Mouse (Mus musculus) neural tube, embryonic 12.5 days (tissue): Measurements from ENCODE around the gene Fuom. TPM values are rescaled to one million over a fixed set of nuclear protein-coding genes. Genes with fewer than 3 reads are reported as not detected.

Experiments used
- ATAC-seq: fragments of 200-750 bp; cut with Nextera tagmentation; 2 replicates; pipeline ENCODE4 v1.8.0; 2017; ENCODE audit warnings: low read depth, mild to moderate bottlenecking, moderate TSS enrichment, moderate library complexity; ENCODE audit not compliant: low FRiP score
- H3K27ac ChIP-seq: fragments of 300-500 bp; sonication (generic); 2 replicates; pipeline ENCODE4 v1.5.1; 2016
- H3K27me3 ChIP-seq: fragments of 300-500 bp; sonication (generic); replicated peaks from 2 replicates; pipeline ENCODE4 v1.6.1; 2016; ENCODE audit warnings: mild to moderate bottlenecking
- H3K36me3 ChIP-seq: fragments of 300-500 bp; sonication (generic); 2 replicates; pipeline ENCODE4 v1.6.1; 2016; ENCODE audit warnings: mild to moderate bottlenecking
- H3K4me1 ChIP-seq: fragments of 300-500 bp; sonication (generic); 2 replicates; pipeline ENCODE4 v1.6.1; 2016
- H3K4me2 ChIP-seq: fragments of 300-500 bp; sonication (generic); replicated peaks from 2 replicates; pipeline ENCODE4 v1.6.1; 2016; ENCODE audit warnings: mild to moderate bottlenecking
- H3K4me3 ChIP-seq: fragments of 300-500 bp; sonication (generic); 2 replicates; pipeline ENCODE4 v1.5.1; 2016
- H3K9ac ChIP-seq: fragments of 300-500 bp; sonication (generic); 2 replicates; pipeline ENCODE4 v1.6.1; 2016; ENCODE audit warnings: mild to moderate bottlenecking
- H3K9me3 ChIP-seq: fragments of 300-500 bp; sonication (generic); 2 replicates; pipeline ENCODE4 v1.6.1; 2016; ENCODE audit warnings: mild to moderate bottlenecking
- WGBS: fragments of 180-500 bp; shearing (Covaris S2); methylation state at CpG from one replicate; pipeline ENCODE4 v1.1.7; 2016; 5-methylcytosine and 5-hydroxymethylcytosine counted together
- polyA plus RNA-seq: library from polyadenylated mRNA; unstranded; fragments of >200 nt; fragmentation: Nextera tagmentation; extraction: Ambion mirVana; gene quantifications from 2 replicates; pipeline ENCODE4 v1.2.1, GENCODE M21; 2016

Gene Fuom
- polyA plus RNA-seq, 1 experiment from 2014 or later = 22.3 TPM

DNA sequence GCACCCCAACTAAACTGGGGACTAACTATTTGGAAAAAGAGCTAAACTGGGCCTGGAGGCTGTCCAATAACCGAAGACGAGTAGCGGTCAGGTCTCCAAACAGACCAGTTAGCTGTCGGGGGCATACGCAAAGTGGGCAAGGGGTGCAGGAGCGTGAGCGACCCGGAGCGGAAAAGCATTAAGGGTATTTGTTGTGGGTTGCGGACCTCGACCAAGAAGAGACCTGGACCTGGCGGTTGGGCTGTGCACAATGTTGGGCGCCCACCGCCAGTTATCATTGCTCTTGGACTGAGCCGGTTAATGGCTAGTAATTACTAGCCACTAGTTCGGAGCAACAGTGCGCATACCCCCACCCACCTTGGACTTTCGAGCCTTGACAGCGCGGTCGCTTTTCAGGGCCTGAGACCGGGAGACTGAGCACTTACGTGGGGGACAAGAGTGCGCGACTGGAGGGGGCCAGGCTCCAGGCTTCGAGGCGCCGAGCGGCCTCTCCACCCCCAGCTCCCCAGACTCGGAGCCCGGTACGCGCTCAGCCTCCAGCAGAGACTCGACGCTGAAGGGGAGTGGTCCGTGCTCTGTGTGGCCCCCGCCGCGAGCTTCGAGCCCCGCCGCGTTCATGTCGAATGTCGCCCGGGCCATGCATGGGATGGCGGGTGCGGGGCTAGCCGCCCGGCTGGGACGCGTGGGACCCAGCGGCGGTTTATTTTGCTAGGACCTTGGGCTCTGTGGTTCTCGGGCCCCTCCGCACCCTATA is 53.7 kb downstream of the Fuom start, which contains the start of gene Msx3:
TSS of gene Msx3 (minus strand) at position 729 of the 754 bp plus-strand sequence.
- Histone ChIP-seq H3K4me3 (peak within 1 kb of the TSS; percentile 56), H3K4me2 (peak within 1 kb of the TSS; percentile 68), H3K27me3 (peaks cover 53% of the 10 kb centered on the region), H3K9ac (peak within 1 kb of the TSS; percentile 61), H3K27ac (peak within 1 kb of the TSS; percentile 42; the same call in 1 of the 2 replicates), H3K36me3 (no peaks in the 10 kb centered on the region), H3K9me3 (no peaks in the 10 kb centered on the region), H3K4me1 (peaks cover 33% of the 10 kb centered on the region)
- WGBS = under 1% methylated on average over 56 of the region's 56 CpGs
- peak; percentile 45 for ATAC-seq

- Histone ChIP-seq H3K27me3 (peaks cover 53% of the 10 kb centered on the region), H3K4me2 (peak overlapping the region; percentile 68), H3K9ac (peak overlapping the region; percentile 61), H3K4me1 (peaks cover 33% of the 10 kb centered on the region), H3K36me3 (no peaks in the 10 kb centered on the region), H3K9me3 (no peaks in the 10 kb centered on the region), H3K4me3 (peak overlapping the region; percentile 56), H3K27ac (peak overlapping the region; percentile 11; the same call in 1 of the 2 replicates)
- no peak for ATAC-seq
- under 1% methylated on average over 33 of the region's 33 CpGs for WGBS
These were observed 54.4 kb downstream of the Fuom start for GRCm38 (mm10) chr7:140047811-140048311.

Other genes starting within 250 kb of the Fuom start
- 2.7 and 3.1 TPM in 2 replicates for gene Kndc1, start 207.7 kb downstream of the Fuom start, polyA plus RNA-seq
- not detected in 2 replicates for gene Utf1, start 158.7 kb downstream of the Fuom start, polyA plus RNA-seq
- 0.26 and 0.34 TPM in 2 replicates for gene 6430531B16Rik, start 123.7 kb downstream of the Fuom start, polyA plus RNA-seq
- gene Adam8, start 109.9 kb downstream of the Fuom start, polyA plus RNA-seq = 3.6 and 3.9 TPM in 2 replicates
- gene Zfp511, start 66.0 kb downstream of the Fuom start, polyA plus RNA-seq = 49.2 and 54.8 TPM in 2 replicates
- 62.5 and 65.1 TPM in 2 replicates for gene Tubgcp2, start 65.8 kb downstream of the Fuom start, polyA plus RNA-seq
- 81.6 and 95.9 TPM in 2 replicates for gene Msx3, start 53.4 kb downstream of the Fuom start, polyA plus RNA-seq
- gene Caly, start 19.9 kb downstream of the Fuom start, polyA plus RNA-seq = 25.5 and 28.4 TPM in 2 replicates
- not detected in 2 replicates for gene Prap1, start 9.0 kb downstream of the Fuom start, polyA plus RNA-seq
- gene Paox, start 13.4 kb upstream of the Fuom start, polyA plus RNA-seq = 13.1 and 13.2 TPM in 2 replicates
- 136 and 139 TPM in 2 replicates for gene Echs1, start 14.0 kb upstream of the Fuom start, polyA plus RNA-seq
- 24.2 and 26.0 TPM in 2 replicates for gene Mtg1, start 35.1 kb upstream of the Fuom start, polyA plus RNA-seq
- gene Sprn, start 52.4 kb upstream of the Fuom start, polyA plus RNA-seq = 3.7 and 4.3 TPM in 2 replicates
- not detected in 2 replicates for gene Olfr522, start 62.3 kb upstream of the Fuom start, polyA plus RNA-seq
- not detected in 2 replicates for gene Olfr523, start 70.8 kb upstream of the Fuom start, polyA plus RNA-seq
- not detected in 2 replicates for gene Olfr524, start 103.5 kb upstream of the Fuom start, polyA plus RNA-seq
- not detected in 2 replicates for gene Cd163l1, start 115.8 kb upstream of the Fuom start, polyA plus RNA-seq
- not detected in 2 replicates for gene 5830411N06Rik, start 144.8 kb upstream of the Fuom start, polyA plus RNA-seq
- not detected in 2 replicates for gene Olfr525, start 218.4 kb upstream of the Fuom start, polyA plus RNA-seq
- gene Olfr527, start 231.6 kb upstream of the Fuom start, polyA plus RNA-seq = not detected in 2 replicates